Mouse (Mus musculus): ENCODE data around the gene Ugt1a10.

Ugt1a10 gene

GRCm38 (mm10) chr1:88230981-88231802 lies 176.0 kb downstream of the Ugt1a10 start:
- DNase-seq (ENCODE audit: low spot score in 2 of 2): no peak

- DNase-seq (ENCODE audit: low spot score in 2 of 2): no peak
Observed at GRCm38 (mm10) chr1:88231803-88232499, 176.8 kb downstream of the Ugt1a10 start.

- DNase-seq (ENCODE audit: low spot score in 2 of 2): no peak
Observed at GRCm38 (mm10) chr1:88232664-88233380, 177.6 kb downstream of the Ugt1a10 start.

GRCm38 (mm10) chr1:88233421-88234247 lies 178.4 kb downstream of the Ugt1a10 start:
- DNase-seq (ENCODE audit: low spot score in 2 of 2): no peak

- DNase-seq (ENCODE audit: low spot score in 2 of 2): no peak
Observed at GRCm38 (mm10) chr1:88234248-88234610, 179.0 kb downstream of the Ugt1a10 start.

GRCm38 (mm10) chr1:88234646-88235045 lies 179.5 kb downstream of the Ugt1a10 start:
- no peak for DNase-seq (ENCODE audit: low spot score in 2 of 2)

GRCm38 (mm10) chr1:88235046-88235893 lies 180.1 kb downstream of the Ugt1a10 start:
- DNase-seq (ENCODE audit: low spot score in 2 of 2): no peak

- no peak for DNase-seq (ENCODE audit: low spot score in 2 of 2)
Observed at GRCm38 (mm10) chr1:88235894-88236415, 180.8 kb downstream of the Ugt1a10 start.

GRCm38 (mm10) chr1:88237311-88237710 lies 182.1 kb downstream of the Ugt1a10 start:
- DNase-seq (ENCODE audit: low spot score in 2 of 2): no peak

- no peak for DNase-seq (ENCODE audit: low spot score in 2 of 2)
Observed at GRCm38 (mm10) chr1:88238771-88239170, 183.6 kb downstream of the Ugt1a10 start.

- DNase-seq (ENCODE audit: low spot score in 2 of 2): no peak
Observed at GRCm38 (mm10) chr1:88240072-88240471, 184.9 kb downstream of the Ugt1a10 start.

- no peak for DNase-seq (ENCODE audit: low spot score in 2 of 2)
Observed at GRCm38 (mm10) chr1:88240579-88240978, 185.4 kb downstream of the Ugt1a10 start.

GRCm38 (mm10) chr1:88243861-88244260 lies 188.7 kb downstream of the Ugt1a10 start:
- no peak for DNase-seq (ENCODE audit: low spot score in 2 of 2)

GRCm38 (mm10) chr1:88245881-88246280 lies 190.7 kb downstream of the Ugt1a10 start:
- no peak for DNase-seq (ENCODE audit: low spot score in 2 of 2)

- DNase-seq (ENCODE audit: low spot score in 2 of 2): no peak
Observed at GRCm38 (mm10) chr1:88246386-88246785, 191.2 kb downstream of the Ugt1a10 start.

GRCm38 (mm10) chr1:88247660-88248059 lies 192.5 kb downstream of the Ugt1a10 start:
- DNase-seq (ENCODE audit: low spot score in 2 of 2): no peak

GRCm38 (mm10) chr1:88248658-88249057 lies 193.5 kb downstream of the Ugt1a10 start:
- DNase-seq (ENCODE audit: low spot score in 2 of 2): no peak

GRCm38 (mm10) chr1:88249596-88249995 lies 194.4 kb downstream of the Ugt1a10 start:
- no peak for DNase-seq (ENCODE audit: low spot score in 2 of 2)

GRCm38 (mm10) chr1:88250023-88250422 lies 194.8 kb downstream of the Ugt1a10 start:
- DNase-seq (ENCODE audit: low spot score in 2 of 2): no peak

- no peak for DNase-seq (ENCODE audit: low spot score in 2 of 2)
Observed at GRCm38 (mm10) chr1:88253106-88253505, 197.9 kb downstream of the Ugt1a10 start.

All from right cerebral cortex, adult 2 months (tissue).